Mouse (Mus musculus) limb, embryonic 12.5 days (tissue): Measurements from ENCODE around the gene Slc24a4. TPM values are rescaled to one million over a fixed set of nuclear protein-coding genes. Genes with fewer than 3 reads are reported as not detected.

ENCODE experiments used
- ATAC-seq: fragments of 200-750 bp; cut with Nextera tagmentation; 2 replicates; pipeline ENCODE4 v1.8.0; 2017; ENCODE audit warnings: low read depth, moderate TSS enrichment; ENCODE audit not compliant: insufficient number of reproducible peaks, insufficient read depth, low FRiP score, low TSS enrichment
- H3K27ac ChIP-seq: fragments of 300-500 bp; sonication (generic); 2 replicates; pipeline ENCODE4 v1.5.1; 2016; ENCODE audit warnings: mild to moderate bottlenecking, moderate library complexity
- H3K27me3 ChIP-seq: fragments of 300-500 bp; sonication (generic); 2 replicates; pipeline ENCODE4 v1.6.1; 2016; ENCODE audit warnings: mild to moderate bottlenecking, moderate library complexity
- H3K36me3 ChIP-seq: fragments of 300-500 bp; sonication (generic); 2 replicates; pipeline ENCODE4 v1.6.1; 2016; ENCODE audit warnings: mild to moderate bottlenecking, moderate library complexity
- H3K4me1 ChIP-seq: fragments of 300-500 bp; sonication (generic); replicated peaks from 2 replicates; pipeline ENCODE4 v1.6.1; 2016
- H3K4me2 ChIP-seq: fragments of 300-500 bp; sonication (generic); 2 replicates; pipeline ENCODE4 v1.6.1; 2016; ENCODE audit warnings: mild to moderate bottlenecking, moderate library complexity
- H3K4me3 ChIP-seq: fragments of 300-500 bp; sonication (generic); replicated peaks from 2 replicates; pipeline ENCODE4 v1.5.1; 2016; ENCODE audit warnings: mild to moderate bottlenecking
- H3K9ac ChIP-seq: fragments of 300-500 bp; sonication (generic); replicated peaks from 2 replicates; pipeline ENCODE4 v1.6.1; 2016; ENCODE audit warnings: mild to moderate bottlenecking, moderate library complexity
- H3K9me3 ChIP-seq: fragments of 300-500 bp; sonication (generic); 2 replicates; pipeline ENCODE4 v1.6.1; 2016; ENCODE audit warnings: mild to moderate bottlenecking, moderate library complexity
- WGBS: fragments of 180-500 bp; shearing (Covaris S2); methylation state at CpG from one replicate; pipeline ENCODE4 v1.1.7; 2016; 5-methylcytosine and 5-hydroxymethylcytosine counted together
- polyA plus RNA-seq: library from polyadenylated mRNA; unstranded; fragments of >200 nt; fragmentation: Nextera tagmentation; extraction: Ambion mirVana; gene quantifications from 2 replicates; pipeline ENCODE4 v1.2.1, GENCODE M21; 2016

Gene Slc24a4
- 0.19 and 0.22 TPM in 2 replicates for polyA plus RNA-seq

- no peaks in the 10 kb centered on the region for H3K9me3 ChIP-seq
- H3K4me2 ChIP-seq = peak within 1 kb of the TSS; percentile 97
- no peak for ATAC-seq
- no peaks in the 10 kb centered on the region for H3K36me3 ChIP-seq
- peak within 1 kb of the TSS; percentile 56 for H3K4me3 ChIP-seq
- peaks cover 15% of the 10 kb centered on the region for H3K4me1 ChIP-seq
- H3K9ac ChIP-seq = peak within 1 kb of the TSS; percentile 52
- H3K27me3 ChIP-seq = peaks cover 70% of the 10 kb centered on the region
- WGBS = under 1% methylated on average over 29 of the region's 34 CpGs
- no peak within 1 kb of the TSS for H3K27ac ChIP-seq
Observed at GRCm38 (mm10) chr12:102128081-102128790, at the start of gene Slc24a4. TSS of gene Slc24a4 (plus strand) at chr12:102128733.

GRCm38 (mm10) chr12:102082648-102083425, 45.7 kb upstream of the Slc24a4 start:
- no peaks in the 10 kb centered on the region for H3K9me3 ChIP-seq
- 69% methylated on average over 13 of the region's 13 CpGs for WGBS
- H3K9ac ChIP-seq = no peak overlapping the region
- H3K36me3 ChIP-seq = no peaks in the 10 kb centered on the region
- no peaks in the 10 kb centered on the region for H3K27me3 ChIP-seq
- no peak overlapping the region for H3K27ac ChIP-seq
- ATAC-seq = no peak
- H3K4me2 ChIP-seq = no peak overlapping the region
- H3K4me1 ChIP-seq = no peaks in the 10 kb centered on the region
- no peak overlapping the region for H3K4me3 ChIP-seq

GRCm38 (mm10) chr12:102090535-102090934, 38.0 kb upstream of the Slc24a4 start:
- Histone ChIP-seq H3K36me3 (no peaks in the 10 kb centered on the region), H3K4me2 (no peak overlapping the region), H3K27me3 (no peaks in the 10 kb centered on the region), H3K9me3 (no peaks in the 10 kb centered on the region), H3K27ac (no peak overlapping the region), H3K9ac (no peak overlapping the region), H3K4me1 (peaks cover 9% of the 10 kb centered on the region; the same call in 1 of the 2 replicates), H3K4me3 (no peak overlapping the region)
- 95% methylated on average over 1 of the region's 1 CpGs for WGBS
- no peak for ATAC-seq

DNA sequence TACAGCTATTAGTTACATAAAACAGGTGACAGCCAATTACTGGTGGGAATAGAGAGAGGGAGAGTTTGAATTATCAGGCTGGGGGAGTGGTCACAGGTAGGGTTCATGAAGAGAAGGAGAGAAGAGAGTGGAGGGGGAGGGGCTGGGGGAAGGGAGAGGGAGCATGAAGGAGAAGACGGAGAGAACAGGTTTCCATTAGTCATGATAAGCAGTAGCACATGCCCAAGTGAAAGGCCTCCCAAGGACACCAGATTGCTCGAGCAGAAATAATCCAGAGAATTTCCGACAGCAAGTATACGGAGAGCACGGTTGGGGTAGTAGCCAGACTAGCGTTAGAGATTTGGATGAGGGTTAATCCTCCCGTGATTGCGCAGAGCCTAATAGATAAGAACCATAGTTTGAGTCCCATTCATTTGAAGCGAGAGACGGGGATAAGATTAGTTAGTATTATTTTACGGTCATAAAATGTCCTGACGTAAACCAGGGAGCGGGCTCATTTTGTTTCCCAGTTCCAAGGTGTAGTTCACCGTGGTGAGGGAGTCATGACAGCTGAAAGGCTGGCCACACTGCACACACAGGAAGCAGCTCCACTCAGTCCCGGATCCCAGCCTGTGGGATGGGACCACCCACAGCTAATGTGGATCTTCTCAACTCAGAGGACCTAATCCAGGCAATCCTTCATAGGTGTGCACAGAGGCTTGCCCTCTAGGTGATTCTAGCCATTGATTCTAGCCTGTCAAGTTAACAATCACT, 36.0 kb upstream of the Slc24a4 start:
- H3K27me3 ChIP-seq = no peaks in the 10 kb centered on the region
- H3K9ac ChIP-seq = no peak overlapping the region
- no peaks in the 10 kb centered on the region for H3K9me3 ChIP-seq
- 64% methylated on average over 15 of the region's 15 CpGs for WGBS
- H3K4me3 ChIP-seq = no peak overlapping the region
- no peaks in the 10 kb centered on the region for H3K36me3 ChIP-seq
- no peak overlapping the region for H3K4me2 ChIP-seq
- H3K27ac ChIP-seq = no peak overlapping the region
- H3K4me1 ChIP-seq = peaks cover 9% of the 10 kb centered on the region; the same call in 1 of the 2 replicates
- no peak for ATAC-seq

- H3K27me3 ChIP-seq = no peaks in the 10 kb centered on the region
- ATAC-seq = no peak
Observed at GRCm38 (mm10) chr12:102105990-102106389, 22.5 kb upstream of the Slc24a4 start.

DNA sequence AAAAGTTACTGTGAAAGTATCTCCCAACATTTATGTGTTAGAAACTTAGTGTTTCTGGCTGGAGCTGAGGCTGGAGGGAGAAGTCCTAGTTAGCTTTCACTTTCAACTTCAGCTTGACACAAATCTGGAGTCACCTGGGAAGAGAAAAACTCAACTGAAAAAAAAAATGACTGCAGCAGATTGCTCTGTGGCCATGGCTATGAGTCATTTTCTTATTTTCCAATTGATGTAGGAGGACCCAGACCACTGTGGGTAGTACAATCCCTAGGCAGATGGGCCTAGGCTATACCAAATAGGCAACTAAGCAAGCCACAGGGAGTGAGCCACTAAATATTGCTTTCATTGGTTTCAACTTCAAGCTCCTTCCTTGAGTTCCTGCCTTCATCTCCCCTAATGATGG, 19.7 kb upstream of the Slc24a4 start:
- no peak overlapping the region for H3K4me2 ChIP-seq
- no peaks in the 10 kb centered on the region; the same call in 1 of the 2 replicates for H3K4me1 ChIP-seq
- H3K4me3 ChIP-seq = no peak overlapping the region
- ATAC-seq = no peak
- no peaks in the 10 kb centered on the region for H3K36me3 ChIP-seq
- H3K27me3 ChIP-seq = no peaks in the 10 kb centered on the region
- H3K9ac ChIP-seq = no peak overlapping the region
- no peak overlapping the region for H3K27ac ChIP-seq
- H3K9me3 ChIP-seq = no peaks in the 10 kb centered on the region

More at GRCm38 (mm10) chr12:102105990-102106389, 22.5 kb upstream of the Slc24a4 start:
- no peak overlapping the region for H3K4me2 ChIP-seq
- no peak overlapping the region for H3K9ac ChIP-seq
- H3K4me1 ChIP-seq = no peaks in the 10 kb centered on the region; the same call in 1 of the 2 replicates
- no peak overlapping the region for H3K4me3 ChIP-seq
- no peaks in the 10 kb centered on the region for H3K9me3 ChIP-seq
- H3K36me3 ChIP-seq = no peaks in the 10 kb centered on the region
- WGBS = 37% methylated on average over 1 of the region's 1 CpGs
- H3K27ac ChIP-seq = no peak overlapping the region

DNA sequence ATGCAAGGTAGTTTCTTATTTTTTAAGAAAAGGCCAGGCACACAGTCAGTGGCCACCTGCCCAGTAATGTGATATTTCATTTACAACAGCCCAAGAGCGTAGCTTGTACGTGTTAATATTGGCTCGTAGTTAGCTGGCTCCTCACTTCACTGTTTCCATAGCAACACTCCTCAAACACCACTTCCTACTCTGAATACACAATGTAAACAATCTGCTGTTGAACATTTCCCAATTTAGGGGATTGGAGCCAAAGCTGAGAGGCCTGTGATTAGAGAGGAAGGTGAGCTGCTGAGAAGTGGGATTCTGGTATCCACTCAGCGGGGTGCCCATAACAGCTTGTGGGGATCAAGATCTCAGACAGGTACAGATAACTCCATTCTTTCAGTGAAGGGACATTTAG, 16.0 kb upstream of the Slc24a4 start:
- no peak for ATAC-seq
- Histone ChIP-seq H3K4me3 (no peak overlapping the region), H3K9ac (no peak overlapping the region), H3K4me1 (no peaks in the 10 kb centered on the region), H3K4me2 (no peak overlapping the region), H3K27me3 (no peaks in the 10 kb centered on the region), H3K27ac (no peak overlapping the region), H3K36me3 (no peaks in the 10 kb centered on the region), H3K9me3 (no peaks in the 10 kb centered on the region)
- WGBS = 64% methylated on average over 4 of the region's 4 CpGs

DNA sequence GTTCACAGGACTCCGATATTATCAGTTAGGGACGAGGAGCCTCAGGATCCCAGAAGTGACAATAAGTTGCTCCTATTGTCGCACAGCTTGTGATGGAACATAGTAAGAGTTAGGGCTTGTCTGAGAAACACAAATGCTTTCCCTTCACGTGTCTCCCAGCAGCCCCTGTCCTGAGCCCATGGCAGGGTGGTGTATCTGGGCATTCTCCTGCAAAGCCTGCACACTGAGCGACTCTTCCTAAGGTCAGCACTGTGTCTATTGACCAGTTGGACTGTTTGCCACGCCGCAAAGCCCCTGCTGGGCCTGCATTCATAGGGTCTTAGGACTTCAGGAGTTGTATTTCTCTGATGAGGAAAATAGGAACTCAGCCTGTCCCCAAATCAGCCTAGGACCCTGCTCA, 15.6 kb upstream of the Slc24a4 start:
- Histone ChIP-seq H3K27me3 (no peaks in the 10 kb centered on the region; the same call in 1 of the 2 replicates), H3K36me3 (no peaks in the 10 kb centered on the region), H3K27ac (no peak overlapping the region), H3K4me2 (no peak overlapping the region), H3K4me1 (no peaks in the 10 kb centered on the region), H3K9ac (no peak overlapping the region), H3K9me3 (no peaks in the 10 kb centered on the region), H3K4me3 (no peak overlapping the region)
- WGBS = 83% methylated on average over 7 of the region's 7 CpGs
- ATAC-seq = no peak

- Histone ChIP-seq H3K9me3 (no peaks in the 10 kb centered on the region), H3K4me3 (no peak overlapping the region), H3K4me2 (no peak overlapping the region), H3K4me1 (no peaks in the 10 kb centered on the region), H3K36me3 (no peaks in the 10 kb centered on the region), H3K27me3 (no peaks in the 10 kb centered on the region; the same call in 1 of the 2 replicates), H3K27ac (no peak overlapping the region), H3K9ac (no peak overlapping the region)
- WGBS = 73% methylated on average over 3 of the region's 3 CpGs
- no peak for ATAC-seq
Observed at GRCm38 (mm10) chr12:102113391-102113790, 15.1 kb upstream of the Slc24a4 start.

DNA sequence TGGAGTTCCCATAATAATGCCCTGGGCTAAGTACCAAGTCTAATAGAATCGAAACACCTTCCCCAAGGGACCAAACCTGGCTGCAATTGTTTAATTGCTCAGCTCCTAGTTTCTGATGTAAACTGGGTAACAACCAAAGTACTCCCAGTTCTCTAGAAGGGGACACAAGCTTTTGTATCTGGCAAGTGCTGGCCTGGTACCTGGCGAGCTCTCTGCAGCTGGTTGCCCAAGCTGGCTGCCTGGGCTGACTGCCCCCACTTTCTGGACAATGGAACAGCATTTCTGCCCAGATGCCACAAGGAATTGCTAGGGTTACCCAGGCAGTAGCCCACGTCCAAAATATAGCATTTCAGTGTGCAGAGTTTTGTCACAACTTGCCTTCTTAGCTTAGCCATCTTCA, 12.0 kb upstream of the Slc24a4 start:
- 70% methylated on average over 3 of the region's 3 CpGs for WGBS
- Histone ChIP-seq H3K9me3 (no peaks in the 10 kb centered on the region), H3K9ac (no peak overlapping the region), H3K4me2 (no peak overlapping the region), H3K4me1 (no peaks in the 10 kb centered on the region), H3K4me3 (no peak overlapping the region), H3K27ac (no peak overlapping the region), H3K27me3 (no peaks in the 10 kb centered on the region; the same call in 1 of the 2 replicates), H3K36me3 (no peaks in the 10 kb centered on the region)
- no peak for ATAC-seq

- Histone ChIP-seq H3K4me2 (no peak overlapping the region), H3K36me3 (no peaks in the 10 kb centered on the region), H3K27me3 (no peaks in the 10 kb centered on the region; the same call in 1 of the 2 replicates), H3K9me3 (no peaks in the 10 kb centered on the region), H3K27ac (no peak overlapping the region), H3K4me1 (no peaks in the 10 kb centered on the region), H3K9ac (no peak overlapping the region), H3K4me3 (no peak overlapping the region)
- no peak for ATAC-seq
- 94% methylated on average over 7 of the region's 7 CpGs for WGBS
Observed at GRCm38 (mm10) chr12:102118014-102118413, 10.5 kb upstream of the Slc24a4 start.
